Mouse (Mus musculus) liver, adult (tissue): ENCODE data around the gene Sox15.

Experiments used
- GATA4 ChIP-seq: IDR thresholded peaks from 2 replicates; pipeline ENCODE4 v1.6.1; 2014; ENCODE audit warnings: mild to moderate bottlenecking, low read length; ENCODE audit not compliant: insufficient replicate concordance

Gene Sox15

DNA sequence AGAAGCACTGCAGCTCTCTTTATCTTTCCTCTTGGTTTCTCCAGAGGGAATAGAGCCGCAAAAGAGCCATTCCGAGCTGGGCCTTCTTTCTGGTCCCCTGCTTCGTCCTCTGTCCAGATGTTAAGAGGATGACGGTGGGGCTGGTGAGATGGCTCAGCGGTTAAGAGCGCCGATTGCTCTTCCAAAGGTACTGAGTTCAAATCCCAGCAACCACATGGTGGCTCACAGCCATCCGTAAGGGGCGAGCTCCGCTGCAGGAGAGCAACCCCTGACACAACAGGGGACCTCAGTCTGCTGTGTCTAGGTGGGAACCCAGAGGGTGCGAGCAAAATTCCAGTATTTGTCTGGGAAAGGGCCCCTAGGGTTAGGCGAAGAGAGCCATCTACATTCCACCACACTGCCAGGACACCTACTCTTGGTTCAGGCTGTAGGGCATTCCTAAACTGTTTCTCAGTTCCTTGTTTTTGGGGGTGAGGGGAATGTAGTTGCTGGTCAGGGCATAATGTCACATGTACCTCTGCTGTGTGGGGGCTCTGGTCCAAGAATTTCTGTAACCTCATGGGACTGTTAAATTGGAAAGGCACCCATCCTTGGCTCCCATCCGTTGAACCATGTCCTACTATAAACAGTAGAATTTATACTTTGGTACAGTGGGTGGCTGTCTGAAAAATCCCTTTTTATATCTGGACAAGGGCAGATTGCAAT, 8.0 kb downstream of the Sox15 start:
- TF ChIP-seq GATA4, result no peak

DNA sequence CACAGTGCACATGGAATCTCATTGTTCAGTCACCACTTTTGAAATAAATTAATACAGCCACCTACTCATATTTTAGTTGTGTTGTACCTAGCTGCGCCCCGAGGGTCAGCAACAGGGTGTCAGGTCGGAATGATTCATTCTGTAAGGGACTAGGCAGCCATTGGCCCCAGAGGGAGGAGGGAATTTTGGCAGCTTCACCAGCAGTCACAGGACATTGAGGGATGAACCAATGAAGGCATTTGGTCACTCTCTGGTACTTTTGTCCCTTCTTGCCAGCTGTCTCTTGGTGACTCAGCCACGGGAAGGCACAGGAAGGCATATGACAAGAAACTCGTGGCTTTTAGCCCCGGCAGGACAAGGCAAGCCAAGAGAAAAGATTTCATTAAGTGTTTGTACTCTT, 8.7 kb downstream of the Sox15 start:
- no peak for TF ChIP-seq GATA4

DNA sequence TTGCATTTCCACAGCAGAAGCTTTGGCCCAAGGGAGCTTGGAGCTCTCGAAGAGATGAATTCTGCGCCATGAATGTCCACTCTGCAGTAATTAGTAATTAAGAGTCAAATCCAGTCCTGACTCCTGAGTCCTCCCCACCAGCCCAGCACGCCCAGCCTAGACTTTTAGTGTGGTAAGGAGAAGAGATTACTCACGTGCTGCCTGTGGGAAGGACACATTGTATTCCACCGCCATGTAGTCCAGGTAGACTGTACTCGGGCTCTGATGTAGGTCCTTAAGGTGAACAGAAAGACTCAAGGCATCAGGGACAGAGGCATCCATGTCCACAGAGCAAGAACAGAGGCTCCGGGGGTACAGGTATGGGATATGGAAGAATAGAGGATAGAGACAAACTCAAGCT, 9.7 kb downstream of the Sox15 start:
- TF ChIP-seq GATA4, result no peak

DNA sequence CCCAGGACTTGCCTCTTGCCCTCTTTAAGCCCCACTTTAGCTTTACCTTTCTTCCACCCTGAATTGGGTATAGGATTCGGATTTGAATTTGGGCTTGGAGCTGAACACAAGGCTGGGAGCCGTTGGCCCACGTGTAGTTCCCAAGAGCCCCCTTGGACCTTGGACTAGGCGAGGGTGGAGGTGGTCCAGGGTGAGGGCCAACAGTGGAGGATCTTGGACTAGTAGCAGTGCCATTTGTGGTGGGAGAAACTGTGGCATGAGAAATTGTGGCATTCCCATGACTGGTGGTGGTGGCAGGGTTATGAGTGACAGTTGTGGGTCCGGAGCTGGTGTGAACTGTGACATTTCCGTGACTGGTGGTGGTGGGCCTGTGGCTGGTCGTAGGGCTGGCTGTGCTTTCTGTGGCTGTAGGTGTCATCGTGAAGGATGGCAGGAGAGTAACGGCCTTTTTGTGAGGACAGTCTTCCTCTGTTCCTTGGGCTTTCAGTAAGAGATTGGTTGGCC, 10.4 kb downstream of the Sox15 start:
- no peak for TF ChIP-seq GATA4

DNA sequence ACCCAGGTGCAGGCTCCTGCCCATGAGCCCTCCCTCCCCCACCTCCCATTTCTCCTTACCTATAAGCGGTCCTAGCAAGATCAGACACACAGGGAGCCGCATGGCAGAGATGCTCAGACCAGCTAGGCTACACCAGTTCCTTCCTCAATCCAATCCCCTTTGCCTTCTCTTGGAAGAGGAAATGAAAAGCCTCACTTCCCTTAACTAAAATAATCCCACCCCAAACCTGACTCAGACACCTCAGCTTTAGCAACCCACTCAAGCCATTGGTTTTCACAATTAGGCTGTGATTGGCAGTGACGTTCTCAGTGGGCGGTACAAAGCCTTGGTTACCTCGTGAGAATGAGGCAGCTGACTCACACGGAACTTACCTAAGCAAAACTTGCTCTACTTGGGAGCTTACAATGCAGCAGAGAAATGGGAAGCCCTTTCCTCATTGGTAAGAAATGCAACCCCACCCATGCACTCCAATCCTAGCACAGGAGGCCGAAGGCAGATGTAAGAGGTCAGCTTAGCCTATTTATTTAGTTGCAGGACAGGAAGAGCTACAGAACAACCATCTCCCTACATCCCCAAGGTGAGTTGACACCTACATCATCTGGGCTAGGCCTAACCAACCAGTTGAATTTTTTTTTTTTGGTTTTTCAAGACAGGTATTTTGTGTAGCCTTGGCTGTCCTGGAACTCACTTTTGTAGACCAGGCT, 11.0 kb downstream of the Sox15 start, which contains the start of gene Cd68:
Gene Cd68, minus strand, starts transcription at position 193 of the 704 bp plus-strand sequence.
- no peak for TF ChIP-seq GATA4

DNA sequence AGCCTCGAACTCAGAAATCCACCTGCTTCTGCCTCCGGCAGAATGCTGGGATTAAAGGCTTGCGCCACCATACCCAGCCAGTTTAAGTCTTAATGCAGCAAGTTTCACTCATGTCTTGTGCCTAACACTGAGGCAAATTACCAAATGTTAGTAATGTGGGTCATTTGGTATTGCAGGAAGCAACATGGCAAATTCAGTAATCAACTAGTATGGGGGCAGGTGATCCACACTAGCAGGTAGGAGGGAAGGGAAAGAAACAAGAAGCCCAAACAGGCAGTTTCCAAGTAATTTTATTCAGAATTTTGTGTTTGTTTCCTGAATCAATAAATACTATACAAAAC, 11.5 kb downstream of the Sox15 start:
- no peak for TF ChIP-seq GATA4

DNA sequence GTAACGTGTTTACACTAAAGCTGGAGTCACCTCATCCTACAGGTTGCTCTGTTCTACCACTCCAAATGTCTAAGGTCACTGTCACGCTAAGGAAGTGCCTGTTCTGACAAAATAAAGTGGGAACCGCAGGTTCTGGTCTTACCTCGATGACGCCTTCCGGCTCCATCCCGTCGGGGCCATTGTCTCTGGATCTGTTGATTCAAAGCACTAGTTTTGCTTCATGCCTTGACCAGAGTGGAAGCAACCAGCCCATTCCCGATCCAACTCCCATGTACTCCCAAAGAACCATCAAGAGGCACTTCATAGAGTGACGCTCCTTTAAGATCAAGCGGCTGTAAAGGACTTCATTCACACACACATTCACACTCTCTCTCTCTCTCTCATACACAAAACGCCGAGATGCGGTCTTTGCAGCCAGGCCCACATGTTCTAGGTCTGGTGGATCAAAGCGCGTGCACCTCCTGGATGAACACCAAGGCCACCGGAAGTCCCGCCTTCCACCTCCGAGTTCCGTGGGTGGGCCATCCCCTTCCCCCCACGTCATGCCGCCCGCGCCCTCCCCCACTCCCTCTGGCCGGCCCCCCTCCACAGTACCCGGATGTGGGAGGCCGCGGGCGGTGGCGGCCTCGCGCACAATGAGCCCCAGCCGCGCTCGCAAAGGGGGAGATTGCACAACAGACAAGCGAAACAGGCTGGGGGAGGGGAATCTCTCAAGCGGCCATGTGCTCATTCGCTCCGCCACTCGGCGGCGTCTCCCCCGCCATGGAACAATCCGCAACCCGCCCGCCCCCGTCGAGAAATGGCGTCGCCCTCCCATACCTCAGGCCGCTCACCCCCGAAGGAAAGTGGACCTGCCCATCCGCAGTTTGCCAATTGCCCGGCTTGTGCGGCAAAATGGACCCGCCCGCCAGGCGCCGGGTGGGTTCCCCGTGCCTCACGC, 15.9 kb downstream of the Sox15 start:
- peak; percentile 60; the same call in 1 of the 2 replicates for TF ChIP-seq GATA4

DNA sequence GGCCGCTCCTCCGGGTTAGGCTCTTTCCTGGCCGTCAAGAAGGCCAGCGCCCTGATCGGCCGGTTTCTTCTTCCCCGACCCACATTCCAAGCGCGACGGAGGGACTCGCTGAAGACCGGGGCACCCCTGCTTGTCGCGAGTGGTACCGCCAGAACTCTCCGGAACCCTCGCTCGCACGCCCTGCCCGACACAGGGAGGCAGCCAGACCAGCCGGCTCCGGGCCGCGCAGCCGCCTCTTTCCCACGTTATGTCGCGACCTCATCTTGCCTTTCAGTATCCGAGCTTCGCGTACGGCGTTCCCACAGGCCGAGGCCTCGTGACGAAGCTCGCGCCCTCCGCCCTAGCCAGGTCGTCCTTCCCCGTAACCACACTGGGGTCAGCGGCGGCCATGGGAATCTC, 16.6 kb downstream of the Sox15 start:
- TF ChIP-seq GATA4, result no peak

DNA sequence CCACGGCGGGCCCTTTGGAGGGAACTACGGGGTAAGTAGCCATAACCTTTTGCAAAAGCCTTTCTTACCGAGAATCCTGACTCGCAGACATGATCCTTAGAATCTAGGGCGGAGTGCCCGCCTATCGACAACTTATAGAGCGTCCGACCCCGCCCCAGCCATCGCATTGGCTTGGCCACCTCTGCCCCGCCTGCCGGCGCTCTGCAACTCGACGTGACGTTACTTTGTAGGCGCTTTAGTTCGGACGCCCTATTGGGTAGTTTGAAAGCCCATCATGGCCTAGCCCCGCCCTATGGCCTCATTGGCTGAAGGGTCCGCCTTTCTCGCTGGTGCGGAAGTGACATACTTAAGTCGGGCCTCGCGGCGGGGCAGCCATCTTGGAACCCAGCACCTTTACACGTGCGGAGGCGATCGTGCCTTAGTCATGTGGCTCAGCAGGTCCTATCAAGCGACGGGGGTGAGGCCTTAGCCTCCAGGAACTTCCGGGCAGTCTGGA, 17.1 kb downstream of the Sox15 start, which contains the start of gene Eif4a1:
Gene Eif4a1, minus strand, starts transcription at position 213 of the 496 bp plus-strand sequence.
- TF ChIP-seq GATA4, result peak; percentile 30; the same call in 1 of the 2 replicates

DNA sequence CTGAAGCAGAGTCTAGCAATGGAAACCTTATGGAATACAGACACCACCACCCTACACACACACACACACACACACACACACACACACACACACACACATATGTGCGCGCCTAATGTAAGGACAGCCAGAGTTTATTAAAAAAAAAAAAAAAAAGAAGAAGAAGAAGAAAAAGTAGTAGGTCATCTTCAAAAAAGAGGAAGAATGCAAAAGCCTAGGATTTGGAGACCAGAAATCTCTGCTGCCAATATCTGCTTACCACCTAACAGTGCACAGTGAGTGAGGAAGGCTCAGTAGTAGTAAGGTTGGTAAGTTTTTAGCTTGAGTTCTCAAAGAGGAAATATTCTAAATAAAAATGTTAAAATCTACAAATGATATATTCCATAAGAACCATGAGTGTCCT, 24.0 kb downstream of the Sox15 start:
- TF ChIP-seq GATA4, result no peak

DNA sequence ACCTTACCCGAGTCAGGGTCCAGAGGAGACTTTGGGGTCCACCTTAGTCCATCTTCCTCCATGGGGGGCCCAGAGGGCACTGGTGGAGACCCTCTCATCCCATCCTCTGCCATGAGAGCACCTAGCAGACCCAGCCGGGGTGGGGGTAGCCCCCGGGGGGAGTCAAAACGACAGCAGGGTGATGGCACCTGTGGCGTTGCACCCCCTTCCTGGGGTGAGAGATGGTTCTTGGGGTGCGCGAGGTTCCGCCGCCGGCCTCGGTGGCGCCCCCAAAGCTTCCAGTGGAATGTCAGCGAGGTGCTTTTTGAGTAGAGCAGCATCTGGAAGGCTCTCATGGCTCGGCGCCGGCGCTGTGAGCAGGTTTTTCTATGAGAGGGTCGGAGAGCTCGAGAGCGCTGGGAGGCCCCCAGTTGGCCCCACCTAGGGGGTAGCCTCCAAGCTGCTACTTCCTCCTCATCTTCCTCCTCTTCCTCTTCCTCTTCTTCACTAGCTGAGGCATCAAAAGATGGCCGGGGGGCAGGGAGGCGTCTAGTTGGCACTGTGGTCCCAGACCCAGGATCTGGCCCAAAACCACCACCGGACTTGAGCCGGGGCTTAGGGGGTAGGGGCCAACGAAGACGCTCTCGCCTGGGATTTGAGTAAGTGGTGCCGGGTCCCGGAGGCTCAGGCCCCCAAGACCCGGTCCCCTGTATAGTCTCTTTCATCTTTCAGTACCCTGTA, 25.2 kb downstream of the Sox15 start:
- TF ChIP-seq GATA4, result no peak

DNA sequence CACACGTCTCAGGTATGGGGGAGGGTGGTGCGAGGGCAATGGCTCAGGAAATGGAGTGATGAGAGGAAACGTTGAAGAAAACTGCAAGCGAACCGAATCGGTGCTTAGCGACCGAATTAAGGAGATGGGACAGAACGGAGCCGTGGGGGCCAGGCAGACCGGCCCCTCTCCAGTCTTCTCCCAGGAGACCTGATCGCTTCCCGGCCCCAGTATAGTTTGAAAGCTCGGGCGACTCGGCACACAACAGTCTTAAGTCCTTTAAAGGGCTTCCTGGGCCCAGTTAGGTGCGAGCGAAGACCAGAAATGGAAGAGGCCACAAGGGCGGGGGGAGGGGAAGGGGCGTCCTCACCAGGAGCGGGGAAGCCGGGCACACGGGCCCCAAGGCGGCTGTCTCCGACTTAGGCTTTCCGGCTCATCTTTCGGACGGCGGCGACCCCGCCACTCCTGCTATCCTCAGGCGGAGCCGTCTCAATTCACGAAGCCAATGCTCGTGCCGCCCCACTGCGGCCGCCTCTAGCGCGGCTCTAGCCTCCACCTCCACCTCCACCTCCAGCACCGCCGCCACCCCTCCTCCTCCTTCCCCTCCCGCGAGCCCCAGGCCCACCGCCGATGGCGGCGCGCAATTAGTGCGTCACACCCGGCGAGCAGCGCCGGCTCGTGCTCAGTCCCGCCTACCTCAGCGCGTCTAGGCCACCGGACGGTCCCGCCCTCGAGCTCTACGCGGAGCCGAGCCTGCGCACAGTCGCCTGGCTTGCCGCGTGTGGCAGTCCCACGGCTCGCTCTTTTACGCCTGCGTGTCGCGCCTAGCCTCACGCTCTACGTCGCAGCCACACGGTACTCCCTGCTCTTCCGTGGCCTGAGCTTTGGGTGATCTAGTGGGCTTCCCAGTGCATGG, 26.4 kb downstream of the Sox15 start, which contains the start of gene Senp3:
Gene Senp3, minus strand, starts transcription at position 771 of the 895 bp plus-strand sequence.
- TF ChIP-seq GATA4, result no peak; the same call in 1 of the 2 replicates

DNA sequence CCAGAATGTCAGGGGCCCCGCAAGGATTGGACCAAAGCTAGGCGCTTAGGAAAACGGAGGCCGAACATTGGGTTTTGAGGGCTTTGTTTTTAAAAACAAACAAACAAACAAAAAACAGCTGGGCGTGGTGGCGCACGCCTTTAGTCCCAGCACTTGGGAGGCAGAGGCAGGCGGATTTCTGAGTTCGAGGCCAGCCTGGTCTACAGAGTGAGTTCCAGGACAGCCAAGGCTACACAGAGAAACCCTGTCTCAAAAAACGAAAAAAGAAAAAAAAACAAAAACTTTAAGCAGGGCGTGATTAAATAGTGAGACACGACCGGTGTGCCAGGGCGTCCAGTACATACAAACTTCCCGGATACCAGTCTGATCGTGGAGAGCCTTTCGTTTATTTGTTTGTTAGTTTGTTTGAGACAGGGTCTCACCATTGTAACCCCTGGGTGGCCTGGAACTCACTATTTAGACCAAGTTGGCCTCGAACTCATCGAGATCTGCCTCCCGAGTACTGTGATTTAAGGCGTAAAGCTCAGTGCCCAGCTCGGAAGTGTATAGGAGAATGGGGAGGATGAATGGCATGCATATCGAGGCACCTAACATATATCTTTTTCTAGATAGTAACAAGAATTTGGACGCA, 27.2 kb downstream of the Sox15 start:
- TF ChIP-seq GATA4, result no peak

DNA sequence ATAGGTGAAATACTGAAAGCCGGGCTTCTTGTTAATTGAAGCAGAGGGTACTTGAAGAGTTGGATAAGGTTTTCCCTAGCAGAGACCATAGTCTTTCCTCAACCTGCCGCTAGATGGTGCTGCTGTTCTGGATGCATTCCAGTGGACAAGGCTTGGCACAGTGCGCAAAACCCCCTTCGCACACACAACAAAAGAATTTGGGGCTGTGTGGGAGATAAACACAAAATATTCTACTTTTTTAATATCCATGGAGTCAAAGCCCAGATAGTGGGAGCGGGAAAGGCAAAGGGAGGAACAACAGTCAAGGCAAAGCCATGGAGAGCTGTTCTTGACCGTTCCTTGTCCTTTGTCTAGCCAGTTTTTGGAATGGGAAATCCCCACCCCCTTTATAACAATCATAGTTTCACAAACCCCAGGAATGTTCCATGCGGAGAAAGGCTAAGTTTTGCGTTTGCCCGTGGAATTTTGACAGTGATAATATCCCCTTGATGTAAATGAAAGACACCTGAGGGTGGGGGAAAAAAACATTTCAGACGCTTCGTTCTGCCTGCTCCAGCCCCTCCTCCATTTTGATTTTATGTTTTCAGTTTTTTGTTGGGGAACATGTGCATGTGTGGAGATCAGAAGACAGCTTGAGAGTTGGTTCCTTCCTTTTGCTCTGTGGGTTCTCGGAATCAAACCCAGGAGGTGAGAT, 27.9 kb downstream of the Sox15 start:
- TF ChIP-seq GATA4, result no peak
